Mouse (Mus musculus): Measurements from ENCODE around the gene Mrpl32.
A peak's percentile ranks its signal among the peaks of the same experiment; 100 is the strongest.

DNA sequence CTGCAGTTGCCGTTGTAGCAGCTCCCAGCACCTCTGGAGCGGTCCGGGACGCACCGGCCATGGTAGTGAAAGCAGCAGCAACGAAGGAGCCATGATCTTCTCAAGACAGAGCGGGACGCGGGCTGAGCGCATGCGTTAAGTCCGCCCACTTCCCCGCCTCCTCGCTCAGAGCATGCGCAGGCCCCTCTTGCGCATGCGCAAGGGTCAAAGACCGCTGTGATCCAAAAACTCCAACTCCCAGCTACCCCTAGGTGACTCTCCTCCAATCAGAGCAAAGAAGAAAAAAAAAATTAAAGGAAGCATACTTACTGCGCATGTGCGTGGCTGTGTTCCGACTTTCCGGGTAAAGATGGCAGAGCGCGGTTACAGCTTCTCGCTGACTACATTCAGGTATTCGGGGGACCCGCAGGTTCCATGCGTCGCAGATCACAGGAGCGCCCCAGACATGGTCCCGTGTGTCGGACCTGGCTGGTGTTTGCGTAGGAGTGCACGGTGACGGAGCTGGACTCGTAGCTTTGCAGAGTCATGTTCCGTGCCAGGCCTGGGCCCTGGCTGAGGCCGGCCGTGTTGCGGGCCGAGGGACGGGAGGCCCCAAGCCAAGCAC, at the start of gene Mrpl32, which contains the start of gene Psma2:
- TF ChIP-seq CTCF (IDR thresholded peaks at IDR 0.05; ENCODE audit: borderline replicate concordance, insufficient read depth, low read depth, low read length) = no peak
- TF ChIP-seq POLR2A (IDR thresholded peaks at IDR 0.05; ENCODE audit: borderline replicate concordance, insufficient read depth, low read length) = peak; percentile 91
